Mouse (Mus musculus): ENCODE measurements at regions not wholly inside any gene's neighbourhood (a gene's known extent, or its start where the extent isn't known, plus 50 kb on each side); places are given as distances from the start of the nearest gene placed in this dataset.

GRCm38 (mm10) chr12:86830247-86830585 is 54.4 kb downstream of the Irf2bpl start:
- WGBS, result 53% methylated on average over 8 of the region's 8 CpGs
- Histone ChIP-seq H3K36me3 (ENCODE audit: control insufficient read depth, insufficient read depth, low read length) (no peaks in the 10 kb centered on the region), H3K27ac (ENCODE audit: insufficient read depth, low read depth, low read length) (no peak overlapping the region), H3K27me3 (ENCODE audit: control insufficient read depth, insufficient read depth, low read length) (no peaks in the 10 kb centered on the region), H3K4me1 (ENCODE audit: control insufficient read depth, insufficient read depth, insufficient read length, low read length) (peaks cover 40% of the 10 kb centered on the region), H3K4me3 (ENCODE audit: low read depth, low read length) (no peak overlapping the region)
- TF ChIP-seq POLR2A (IDR thresholded peaks at IDR 0.05; ENCODE audit: low read depth, low read length) (no peak), CTCF (IDR thresholded peaks at IDR 0.05; ENCODE audit: extremely low read depth, insufficient read length, insufficient replicate concordance, low read depth, low read length) (no peak)

GRCm38 (mm10) chr12:86829581-86830246 is 54.9 kb downstream of the Irf2bpl start:
- WGBS, result 66% methylated on average over 16 of the region's 16 CpGs
- H3K27me3 ChIP-seq (ENCODE audit: control insufficient read depth, insufficient read depth, low read length), result no peaks in the 10 kb centered on the region
- no peaks in the 10 kb centered on the region for H3K36me3 ChIP-seq (ENCODE audit: control insufficient read depth, insufficient read depth, low read length)
- H3K4me3 ChIP-seq (ENCODE audit: low read depth, low read length), result no peak overlapping the region
- peaks cover 44% of the 10 kb centered on the region for H3K4me1 ChIP-seq (ENCODE audit: control insufficient read depth, insufficient read depth, insufficient read length, low read length)
- no peak overlapping the region for H3K27ac ChIP-seq (ENCODE audit: insufficient read depth, low read depth, low read length)
- TF ChIP-seq CTCF (IDR thresholded peaks at IDR 0.05; ENCODE audit: extremely low read depth, insufficient read length, insufficient replicate concordance, low read depth, low read length) (no peak), POLR2A (IDR thresholded peaks at IDR 0.05; ENCODE audit: low read depth, low read length) (no peak)

- H3K4me1 ChIP-seq (ENCODE audit: control insufficient read depth, insufficient read depth, insufficient read length, low read length), result peaks cover 29% of the 10 kb centered on the region
- no peak for TF ChIP-seq POLR2A (IDR thresholded peaks at IDR 0.05; ENCODE audit: low read depth, low read length)
- no peak for TF ChIP-seq CTCF (IDR thresholded peaks at IDR 0.05; ENCODE audit: extremely low read depth, insufficient read length, insufficient replicate concordance, low read depth, low read length)
- H3K4me3 ChIP-seq (ENCODE audit: low read depth, low read length), result no peak overlapping the region
- no peaks in the 10 kb centered on the region for H3K27me3 ChIP-seq (ENCODE audit: control insufficient read depth, insufficient read depth, low read length)
- H3K27ac ChIP-seq (ENCODE audit: insufficient read depth, low read depth, low read length), result no peak overlapping the region
- no peaks in the 10 kb centered on the region for H3K36me3 ChIP-seq (ENCODE audit: control insufficient read depth, insufficient read depth, low read length)
- WGBS, result 90% methylated on average over 2 of the region's 2 CpGs
These were observed 57.4 kb downstream of the Irf2bpl start for GRCm38 (mm10) chr12:86827241-86827606.

- Histone ChIP-seq H3K4me1 (ENCODE audit: control insufficient read depth, insufficient read depth, insufficient read length, low read length) (peaks cover 23% of the 10 kb centered on the region), H3K27me3 (ENCODE audit: control insufficient read depth, insufficient read depth, low read length) (no peaks in the 10 kb centered on the region), H3K4me3 (ENCODE audit: low read depth, low read length) (no peak overlapping the region), H3K36me3 (ENCODE audit: control insufficient read depth, insufficient read depth, low read length) (no peaks in the 10 kb centered on the region), H3K27ac (ENCODE audit: insufficient read depth, low read depth, low read length) (no peak overlapping the region)
- WGBS, result 76% methylated on average over 13 of the region's 13 CpGs
- TF ChIP-seq POLR2A (IDR thresholded peaks at IDR 0.05; ENCODE audit: low read depth, low read length), result no peak
- TF ChIP-seq CTCF (IDR thresholded peaks at IDR 0.05; ENCODE audit: extremely low read depth, insufficient read length, insufficient replicate concordance, low read depth, low read length), result no peak
These were observed 58.0 kb downstream of the Irf2bpl start for GRCm38 (mm10) chr12:86826420-86827240.

DNA sequence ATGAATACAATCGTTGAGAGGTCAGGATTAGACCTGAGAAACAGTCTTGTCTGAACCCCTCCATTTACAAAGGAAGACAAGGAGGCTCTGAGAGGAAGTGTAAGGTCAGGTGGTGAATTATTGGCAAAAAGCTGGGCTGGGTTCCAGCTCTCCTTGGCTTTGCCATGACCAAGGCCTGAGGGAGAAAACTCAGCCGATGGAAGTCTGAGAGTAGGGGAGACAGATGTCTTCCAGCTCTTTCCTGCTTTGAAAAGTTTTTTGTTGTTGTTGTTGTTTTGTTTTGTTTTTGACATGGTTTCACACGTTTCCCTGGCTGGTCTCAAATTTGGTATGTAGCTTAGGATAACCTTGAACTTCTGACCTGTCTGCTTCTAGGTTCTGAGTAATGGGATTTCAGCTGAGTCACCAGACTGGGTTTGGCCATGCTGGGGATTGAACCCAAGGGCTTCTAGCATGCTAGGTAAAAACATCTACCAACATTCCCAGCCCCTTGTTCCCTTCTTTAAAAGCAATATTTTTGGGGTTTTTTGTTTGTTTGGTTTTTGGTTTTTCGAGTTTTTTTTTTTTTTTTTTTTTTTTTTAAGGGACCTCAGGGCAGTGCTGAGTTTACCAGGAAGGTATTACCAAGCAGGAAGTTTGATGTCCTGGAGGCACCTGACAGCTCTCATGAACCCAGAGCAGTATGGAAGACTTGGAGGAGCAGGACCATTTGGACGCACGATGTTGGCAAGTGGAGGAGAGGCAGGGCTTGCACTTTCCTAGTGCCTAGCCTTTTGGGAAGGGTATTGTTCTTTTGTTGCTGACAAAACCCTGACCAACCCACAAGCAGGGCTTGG is 58.8 kb downstream of the Irf2bpl start:
- Histone ChIP-seq H3K27me3 (ENCODE audit: control insufficient read depth, insufficient read depth, low read length) (no peaks in the 10 kb centered on the region), H3K4me3 (ENCODE audit: low read depth, low read length) (no peak overlapping the region), H3K27ac (ENCODE audit: insufficient read depth, low read depth, low read length) (peak overlapping the region; percentile 71; the same call in 1 of the 2 replicates), H3K36me3 (ENCODE audit: control insufficient read depth, insufficient read depth, low read length) (no peaks in the 10 kb centered on the region), H3K4me1 (ENCODE audit: control insufficient read depth, insufficient read depth, insufficient read length, low read length) (peaks cover 21% of the 10 kb centered on the region)
- TF ChIP-seq POLR2A (IDR thresholded peaks at IDR 0.05; ENCODE audit: low read depth, low read length) (no peak), CTCF (IDR thresholded peaks at IDR 0.05; ENCODE audit: extremely low read depth, insufficient read length, insufficient replicate concordance, low read depth, low read length) (no peak)
- WGBS, result 39% methylated on average over 6 of the region's 6 CpGs

- TF ChIP-seq CTCF (IDR thresholded peaks at IDR 0.05; ENCODE audit: extremely low read depth, insufficient read length, insufficient replicate concordance, low read depth, low read length) (no peak), POLR2A (IDR thresholded peaks at IDR 0.05; ENCODE audit: low read depth, low read length) (no peak)
- Histone ChIP-seq H3K4me1 (ENCODE audit: control insufficient read depth, insufficient read depth, insufficient read length, low read length) (peaks cover 21% of the 10 kb centered on the region), H3K4me3 (ENCODE audit: low read depth, low read length) (no peak overlapping the region), H3K27me3 (ENCODE audit: control insufficient read depth, insufficient read depth, low read length) (no peaks in the 10 kb centered on the region), H3K36me3 (ENCODE audit: control insufficient read depth, insufficient read depth, low read length) (no peaks in the 10 kb centered on the region), H3K27ac (ENCODE audit: insufficient read depth, low read depth, low read length) (peak overlapping the region; percentile 71)
- WGBS, result 2% methylated on average over 14 of the region's 14 CpGs
These were observed 59.6 kb downstream of the Irf2bpl start for GRCm38 (mm10) chr12:86824860-86825583.

Data from small intestine, adult 2 months (tissue).